Mouse (Mus musculus): Measurements from ENCODE around the gene Pcsk2. TPM values are rescaled to one million over a fixed set of nuclear protein-coding genes. Genes with fewer than 3 reads are reported as not detected.

Pcsk2 gene
- polyA plus RNA-seq, 1 experiment from 2014 or later, result 7.2 TPM

DNA sequence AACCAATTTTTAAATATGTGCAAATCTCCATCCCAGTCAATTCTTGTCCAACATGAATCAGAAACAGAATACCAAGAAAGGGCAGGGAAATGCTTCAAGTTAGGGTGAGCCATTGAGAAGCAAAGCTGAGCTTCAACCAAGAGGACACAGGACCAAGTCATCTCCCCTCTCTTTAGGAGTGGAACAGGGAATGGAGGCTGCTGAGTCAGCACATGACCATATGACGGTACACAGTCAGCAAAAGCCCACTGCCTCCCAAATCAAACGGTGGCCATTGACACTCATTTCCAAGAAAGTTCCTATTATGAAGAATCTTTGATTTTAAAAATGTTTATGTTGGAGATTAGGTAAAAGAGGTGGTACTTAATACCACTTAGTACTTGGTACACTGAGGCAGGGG is 44.4 kb downstream of the Pcsk2 start:
- H3K4me2 ChIP-seq, result no peak overlapping the region
- no peak overlapping the region for H3K9ac ChIP-seq
- WGBS, result 98% methylated on average over 2 of the region's 2 CpGs

DNA sequence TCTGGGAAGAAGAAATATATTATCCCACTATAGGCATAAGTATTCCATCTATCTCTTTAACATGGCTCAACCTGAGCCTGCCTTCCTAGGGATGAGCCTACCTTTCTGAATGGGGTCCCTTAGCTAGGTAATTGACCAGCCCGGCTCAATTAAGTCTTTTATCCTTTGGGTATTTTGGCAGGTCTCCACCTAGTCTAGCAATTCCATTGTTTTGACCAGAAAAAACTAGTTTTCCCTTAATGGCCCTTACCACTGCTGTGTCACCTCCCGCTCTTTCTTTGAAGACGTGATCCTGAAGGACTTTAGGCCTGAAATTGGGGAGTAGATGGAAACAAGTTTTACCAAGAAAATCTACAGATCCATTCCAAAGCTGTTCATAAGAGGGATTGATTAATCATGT is 57.1 kb downstream of the Pcsk2 start:
- WGBS, result 40% methylated on average over 3 of the region's 3 CpGs
- no peaks in the 10 kb centered on the region for H3K27me3 ChIP-seq
- H3K4me3 ChIP-seq, result no peak overlapping the region
- H3K9ac ChIP-seq, result no peak overlapping the region
- no peaks in the 10 kb centered on the region for H3K9me3 ChIP-seq (replicated peaks)
- no peak overlapping the region for H3K4me2 ChIP-seq
- no peak overlapping the region for H3K27ac ChIP-seq
- H3K4me1 ChIP-seq, result 0 out of 2 replicates have a peak, but pooled peaks cover 4% of the 10 kb centered on the region
- no peaks in the 10 kb centered on the region for H3K36me3 ChIP-seq (ENCODE audit: poor library complexity, severe bottlenecking)
- ATAC-seq, result no peak

More for the DNA sequence above, 44.4 kb downstream of the Pcsk2 start:
- ATAC-seq, result no peak
- Histone ChIP-seq H3K4me1 (no peaks in the 10 kb centered on the region), H3K4me3 (no peak overlapping the region), H3K27me3 (no peaks in the 10 kb centered on the region), H3K36me3 (ENCODE audit: poor library complexity, severe bottlenecking) (no peaks in the 10 kb centered on the region), H3K9me3 (replicated peaks) (no peaks in the 10 kb centered on the region), H3K27ac (no peak overlapping the region)

DNA sequence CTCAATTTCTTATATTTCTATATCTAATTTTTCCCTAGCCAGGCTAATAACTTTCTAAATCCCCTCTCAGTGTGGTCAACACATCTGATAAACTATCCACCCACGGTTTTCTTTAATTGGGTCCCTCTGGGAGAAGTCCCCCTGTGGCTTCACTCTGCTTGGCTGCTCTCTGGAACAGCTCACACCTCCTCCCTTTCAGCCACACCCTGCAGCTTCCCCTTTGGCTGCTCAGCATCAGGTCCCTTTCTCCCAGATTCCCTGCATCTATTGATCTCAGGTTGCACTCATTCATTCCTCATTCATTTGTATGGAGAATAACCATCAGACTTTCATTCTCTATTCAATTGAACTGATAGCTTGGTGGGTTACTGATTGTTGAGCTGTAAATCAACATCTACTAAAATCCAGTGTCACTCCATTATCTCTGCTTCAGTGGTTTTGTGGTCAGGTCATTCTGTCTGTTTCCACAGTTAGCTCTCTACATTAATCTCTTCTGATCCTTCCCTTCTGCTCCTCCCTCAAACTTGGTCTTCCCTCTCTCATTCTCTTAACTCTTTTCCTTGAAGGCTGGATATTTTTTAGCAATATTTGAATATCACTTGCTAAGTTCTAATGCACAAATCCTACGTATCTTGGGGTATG is 58.0 kb downstream of the Pcsk2 start:
- Histone ChIP-seq H3K9me3 (replicated peaks) (no peaks in the 10 kb centered on the region), H3K4me1 (0 out of 2 replicates have a peak, but pooled peaks cover 4% of the 10 kb centered on the region), H3K36me3 (ENCODE audit: poor library complexity, severe bottlenecking) (no peaks in the 10 kb centered on the region), H3K4me3 (no peak overlapping the region), H3K4me2 (no peak overlapping the region), H3K27ac (no peak overlapping the region), H3K27me3 (no peaks in the 10 kb centered on the region), H3K9ac (no peak overlapping the region)
- ATAC-seq, result no peak
- WGBS, result 48% methylated on average over 2 of the region's 2 CpGs

DNA sequence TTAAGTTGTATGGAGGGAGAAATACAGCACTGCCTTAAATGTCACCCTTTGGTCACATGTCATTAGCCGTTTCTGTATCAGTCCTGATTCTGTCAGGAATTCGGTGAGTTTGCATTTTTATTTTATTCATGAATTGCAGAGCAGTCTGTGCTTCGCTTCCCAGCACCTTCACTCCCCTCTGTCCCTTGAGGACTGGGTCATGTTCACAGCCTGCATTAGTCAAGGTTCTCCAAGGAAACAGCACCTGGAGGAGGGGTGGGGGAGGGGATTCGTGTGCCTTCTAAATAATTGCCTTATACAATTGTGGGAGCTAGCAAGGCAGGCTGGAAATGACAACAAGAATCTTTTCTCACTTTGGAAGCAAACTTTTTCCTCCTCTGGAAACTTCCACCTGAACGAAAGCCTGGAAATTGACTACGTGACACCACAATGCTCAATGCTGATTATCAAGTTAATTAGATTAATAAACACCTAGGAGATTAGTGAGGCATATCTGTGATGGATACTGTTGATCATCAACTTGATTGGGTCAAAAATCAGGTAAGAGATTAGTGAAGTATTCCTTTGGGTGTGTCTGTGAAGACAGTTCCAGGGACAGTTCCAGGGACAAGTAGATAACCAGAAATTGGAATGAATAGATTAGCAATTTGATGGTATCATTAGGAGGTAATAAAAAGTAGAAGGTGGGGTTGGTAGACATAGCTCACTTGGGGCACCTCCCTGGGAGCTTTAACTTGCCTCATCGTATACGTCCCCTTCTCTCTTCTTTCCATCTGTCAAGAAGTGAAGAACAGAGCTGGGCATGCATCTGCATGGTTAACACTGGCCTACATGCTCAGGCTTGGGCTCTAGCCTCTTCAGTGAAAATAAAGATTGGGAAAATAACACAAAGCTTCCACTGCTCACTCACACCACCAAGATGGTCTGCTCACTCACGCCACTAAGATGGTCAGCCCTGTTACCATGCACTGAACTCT is 64.7 kb downstream of the Pcsk2 start:
- no peak overlapping the region for H3K4me3 ChIP-seq
- no peak overlapping the region for H3K27ac ChIP-seq
- no peak for ATAC-seq
- H3K9me3 ChIP-seq (replicated peaks), result no peaks in the 10 kb centered on the region
- no peak overlapping the region for H3K9ac ChIP-seq
- 71% methylated on average over 9 of the region's 9 CpGs for WGBS
- no peaks in the 10 kb centered on the region for H3K36me3 ChIP-seq (ENCODE audit: poor library complexity, severe bottlenecking)
- H3K4me2 ChIP-seq, result no peak overlapping the region
- no peaks in the 10 kb centered on the region for H3K27me3 ChIP-seq
- H3K4me1 ChIP-seq, result 0 out of 2 replicates have a peak, but pooled peaks cover 4% of the 10 kb centered on the region

DNA sequence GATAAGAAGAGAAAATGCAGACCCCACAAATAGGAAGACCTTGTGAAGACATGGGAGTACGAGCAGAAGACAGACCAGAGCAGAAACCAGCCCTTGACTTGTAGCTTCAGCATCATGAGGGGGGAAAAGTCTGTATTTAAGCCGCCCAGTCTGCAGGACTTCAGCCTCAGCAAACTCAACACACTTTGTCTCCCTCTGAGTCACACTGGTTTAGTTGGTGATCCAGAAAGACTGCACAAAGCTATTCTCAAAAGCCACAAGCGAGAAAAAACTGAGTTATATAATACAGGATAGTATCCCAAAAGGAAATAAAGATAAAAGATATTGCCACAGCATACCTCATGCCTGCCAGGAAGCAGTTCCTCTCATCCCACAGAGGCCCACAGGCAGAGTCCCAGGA is 67.5 kb downstream of the Pcsk2 start:
- no peaks in the 10 kb centered on the region for H3K27me3 ChIP-seq
- H3K36me3 ChIP-seq (ENCODE audit: poor library complexity, severe bottlenecking), result no peaks in the 10 kb centered on the region
- no peak overlapping the region for H3K4me2 ChIP-seq
- no peak overlapping the region for H3K9ac ChIP-seq
- no peaks in the 10 kb centered on the region for H3K4me1 ChIP-seq
- no peak overlapping the region for H3K4me3 ChIP-seq
- no peaks in the 10 kb centered on the region for H3K9me3 ChIP-seq (replicated peaks)
- WGBS, result 85% methylated on average over 3 of the region's 3 CpGs
- no peak for ATAC-seq
- H3K27ac ChIP-seq, result no peak overlapping the region

DNA sequence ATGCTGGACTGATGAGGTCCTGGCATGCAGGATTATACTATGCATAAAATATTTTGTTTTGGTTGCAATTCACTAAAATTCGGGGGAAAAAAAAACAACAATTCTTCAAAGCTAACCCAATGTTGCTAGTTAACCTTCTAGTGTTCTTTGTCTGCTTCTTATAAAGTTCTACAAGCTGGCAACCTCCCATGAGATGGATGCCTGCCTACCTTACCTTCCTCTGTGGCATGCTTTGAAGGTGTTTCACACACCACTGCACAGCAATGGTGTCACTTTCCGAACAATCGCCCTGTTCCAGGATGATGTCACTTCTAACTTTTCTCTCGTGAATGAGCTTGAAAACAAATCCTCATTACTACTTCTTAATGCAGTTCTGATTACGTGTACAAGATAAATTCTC is 68.8 kb downstream of the Pcsk2 start:
- Histone ChIP-seq H3K9ac (no peak overlapping the region), H3K9me3 (replicated peaks) (no peaks in the 10 kb centered on the region), H3K4me2 (no peak overlapping the region), H3K36me3 (ENCODE audit: poor library complexity, severe bottlenecking) (no peaks in the 10 kb centered on the region), H3K4me1 (no peaks in the 10 kb centered on the region), H3K27ac (no peak overlapping the region), H3K27me3 (no peaks in the 10 kb centered on the region), H3K4me3 (no peak overlapping the region)
- ATAC-seq, result peak; percentile 72; the same call in 1 of the 2 replicates
- 16% methylated on average over 5 of the region's 5 CpGs for WGBS

DNA sequence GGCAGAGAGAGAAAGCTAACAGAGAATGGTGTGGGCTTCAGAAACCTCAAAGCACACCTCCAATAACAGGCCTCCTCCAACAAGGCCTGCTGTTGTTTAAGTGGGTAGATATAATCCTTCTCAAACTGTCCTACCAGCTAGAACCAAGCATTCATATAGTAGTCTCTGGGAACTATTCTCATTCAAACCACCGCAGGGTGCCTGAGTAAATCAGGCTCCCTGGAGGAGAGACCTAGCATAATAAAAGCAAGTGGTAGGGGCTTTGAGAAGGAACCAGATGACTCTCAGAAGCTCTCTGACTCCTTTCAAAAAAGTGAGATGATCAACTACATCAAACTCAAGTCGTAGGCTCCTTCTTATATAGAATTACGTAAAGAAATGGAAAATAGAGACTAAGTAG is 75.0 kb downstream of the Pcsk2 start:
- ATAC-seq, result no peak
- no peak overlapping the region for H3K4me2 ChIP-seq
- H3K9me3 ChIP-seq (replicated peaks), result no peaks in the 10 kb centered on the region
- 45% methylated on average over 3 of the region's 3 CpGs for WGBS
- H3K27ac ChIP-seq, result no peak overlapping the region
- H3K4me3 ChIP-seq, result no peak overlapping the region
- H3K4me1 ChIP-seq, result no peaks in the 10 kb centered on the region
- no peak overlapping the region for H3K9ac ChIP-seq
- no peaks in the 10 kb centered on the region for H3K36me3 ChIP-seq (ENCODE audit: poor library complexity, severe bottlenecking)
- no peaks in the 10 kb centered on the region for H3K27me3 ChIP-seq

DNA sequence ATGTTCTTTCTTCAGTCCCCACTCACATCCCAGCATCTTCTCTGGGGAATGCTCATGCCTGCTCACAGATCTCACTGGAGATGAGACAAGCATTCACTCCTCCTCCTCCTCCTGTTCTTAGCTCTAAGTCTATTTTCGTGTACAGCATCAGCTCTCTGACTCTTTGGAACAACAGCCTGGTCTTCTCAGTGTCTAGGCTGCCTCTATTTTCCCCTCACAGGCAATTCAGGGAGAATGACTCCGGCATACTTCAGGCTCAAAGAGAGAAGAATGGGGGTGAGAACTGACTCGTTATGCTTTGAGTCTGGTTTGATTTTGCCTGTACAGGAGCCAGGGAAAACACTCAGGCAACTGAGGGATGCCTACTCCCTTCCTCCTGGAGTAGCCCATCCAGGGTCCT is 78.0 kb downstream of the Pcsk2 start:
- Histone ChIP-seq H3K9ac (no peak overlapping the region), H3K36me3 (ENCODE audit: poor library complexity, severe bottlenecking) (no peaks in the 10 kb centered on the region), H3K4me1 (no peaks in the 10 kb centered on the region), H3K27ac (no peak overlapping the region), H3K4me3 (no peak overlapping the region), H3K27me3 (no peaks in the 10 kb centered on the region), H3K9me3 (replicated peaks) (no peaks in the 10 kb centered on the region), H3K4me2 (no peak overlapping the region)
- WGBS, result 32% methylated on average over 3 of the region's 3 CpGs
- ATAC-seq, result no peak

DNA sequence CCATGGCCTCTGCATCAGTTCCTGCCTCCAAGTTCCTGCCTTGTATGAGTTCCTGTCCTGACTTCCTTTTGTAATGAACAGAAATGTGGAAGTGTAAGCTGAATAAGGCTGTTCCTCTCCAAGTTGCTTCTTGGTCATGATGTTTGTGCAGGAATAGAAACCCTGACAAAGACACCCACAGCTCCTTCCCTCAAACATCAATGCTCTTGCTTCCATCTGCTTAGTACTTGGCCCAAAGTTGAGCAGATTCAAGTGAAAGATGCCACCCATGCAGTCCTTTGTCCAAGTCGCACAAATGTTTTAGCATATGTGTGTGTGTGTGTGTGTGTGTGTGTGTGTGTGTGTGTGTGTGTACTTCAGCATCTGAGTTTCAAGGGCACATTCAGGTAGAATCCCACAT is 97.3 kb downstream of the Pcsk2 start:
- Histone ChIP-seq H3K4me3 (no peak overlapping the region), H3K9me3 (replicated peaks) (no peaks in the 10 kb centered on the region), H3K4me1 (no peaks in the 10 kb centered on the region), H3K27me3 (no peaks in the 10 kb centered on the region), H3K36me3 (ENCODE audit: poor library complexity, severe bottlenecking) (no peaks in the 10 kb centered on the region), H3K4me2 (no peak overlapping the region), H3K9ac (no peak overlapping the region), H3K27ac (no peak overlapping the region)
- ATAC-seq, result no peak
- WGBS, result 93% methylated on average over 1 of the region's 1 CpGs

DNA sequence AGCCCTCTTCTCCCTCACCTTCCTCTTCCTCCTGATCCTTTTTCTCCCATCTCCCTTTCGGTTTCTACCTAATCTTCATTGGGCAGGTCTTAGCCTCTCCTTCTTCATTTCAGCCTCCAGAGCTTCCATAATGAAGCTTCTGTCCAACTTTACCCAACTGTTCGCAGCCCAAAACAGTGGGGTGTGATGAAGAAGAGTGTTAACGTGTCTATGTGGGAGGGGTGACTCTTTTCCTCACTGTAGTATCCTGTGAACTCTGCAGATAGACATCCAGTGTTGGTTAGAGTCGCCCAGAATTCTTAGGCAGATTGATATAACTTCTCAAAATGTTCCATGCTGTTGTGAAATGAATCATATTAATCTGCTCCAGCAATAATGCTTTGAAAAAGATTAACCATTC is 98.4 kb downstream of the Pcsk2 start:
- no peak overlapping the region for H3K4me3 ChIP-seq
- H3K4me1 ChIP-seq, result no peaks in the 10 kb centered on the region
- H3K9ac ChIP-seq, result no peak overlapping the region
- no peaks in the 10 kb centered on the region for H3K9me3 ChIP-seq (replicated peaks)
- 79% methylated on average over 4 of the region's 4 CpGs for WGBS
- H3K27me3 ChIP-seq, result no peaks in the 10 kb centered on the region
- no peak for ATAC-seq
- H3K4me2 ChIP-seq, result no peak overlapping the region
- H3K36me3 ChIP-seq (ENCODE audit: poor library complexity, severe bottlenecking), result no peaks in the 10 kb centered on the region
- H3K27ac ChIP-seq, result no peak overlapping the region

DNA sequence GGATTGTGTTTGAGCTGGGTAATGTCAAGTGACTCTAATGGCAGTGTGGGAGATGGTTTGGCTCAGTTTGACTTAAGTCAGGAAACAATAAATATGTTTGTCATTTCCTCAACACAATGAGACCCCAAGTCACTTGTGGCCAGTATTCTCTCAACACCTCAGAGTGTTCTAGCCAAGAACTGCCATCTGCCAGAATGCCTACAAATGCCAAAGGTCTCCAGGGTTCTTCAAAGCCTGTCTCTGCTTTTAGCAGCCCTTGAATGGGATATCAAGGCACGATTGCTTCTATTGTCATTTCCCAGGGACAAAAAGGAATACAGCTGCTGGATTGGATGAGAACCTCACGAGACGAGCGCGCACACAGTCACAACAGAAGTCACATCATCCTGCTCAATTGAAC is 100.0 kb downstream of the Pcsk2 start:
- Histone ChIP-seq H3K4me1 (no peaks in the 10 kb centered on the region), H3K27ac (no peak overlapping the region), H3K9ac (no peak overlapping the region), H3K4me3 (no peak overlapping the region), H3K36me3 (ENCODE audit: poor library complexity, severe bottlenecking) (no peaks in the 10 kb centered on the region), H3K27me3 (no peaks in the 10 kb centered on the region), H3K9me3 (replicated peaks) (no peaks in the 10 kb centered on the region), H3K4me2 (no peak overlapping the region)
- 70% methylated on average over 5 of the region's 5 CpGs for WGBS
- ATAC-seq, result no peak

DNA sequence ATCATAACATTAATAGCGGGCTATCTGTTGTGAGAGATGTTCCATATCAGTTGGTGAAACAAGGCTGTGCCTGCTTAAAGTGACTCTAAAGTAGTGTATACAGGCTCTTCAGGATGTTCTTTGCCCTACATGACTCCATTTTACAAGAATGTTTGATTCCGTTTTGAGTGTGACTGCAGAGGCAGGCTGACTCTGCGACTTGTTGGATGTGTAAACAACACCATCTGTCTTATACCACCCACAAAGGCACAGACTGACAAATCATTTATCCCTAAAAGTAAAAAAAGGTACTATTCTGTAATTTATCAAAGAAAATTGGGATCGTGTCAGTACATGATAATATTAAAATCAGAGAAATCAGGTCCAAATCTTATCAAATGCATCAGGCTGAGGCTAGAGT is 108.7 kb downstream of the Pcsk2 start:
- no peak overlapping the region for H3K9ac ChIP-seq
- no peak for ATAC-seq
- H3K9me3 ChIP-seq (replicated peaks), result no peaks in the 10 kb centered on the region
- no peaks in the 10 kb centered on the region for H3K36me3 ChIP-seq (ENCODE audit: poor library complexity, severe bottlenecking)
- no peaks in the 10 kb centered on the region for H3K4me1 ChIP-seq
- no peaks in the 10 kb centered on the region for H3K27me3 ChIP-seq
- no peak overlapping the region for H3K4me2 ChIP-seq
- 87% methylated on average over 4 of the region's 4 CpGs for WGBS
- no peak overlapping the region for H3K27ac ChIP-seq
- H3K4me3 ChIP-seq, result no peak overlapping the region
